Mouse (Mus musculus): Measurements from ENCODE around the gene Zcchc4.
A peak's percentile ranks its signal among the peaks of the same experiment; 100 is the strongest.
"Not testable (repeated sequence)": the region's sequence is repeated elsewhere in the genome, so short reads cannot be mapped to it uniquely, and the experiment has no call there.

Zcchc4 gene

GRCm38 (mm10) chr5:52775237-52775636, at the start of gene Zcchc4:
TSS of gene Zcchc4 (plus strand) at chr5:52775409.
- DNase-seq (ENCODE audit: low spot score), result no peak

- DNase-seq (ENCODE audit: low spot score), result no peak
Observed at GRCm38 (mm10) chr5:52727747-52728146, 47.5 kb upstream of the Zcchc4 start.

- no peak for DNase-seq (ENCODE audit: low spot score)
Observed at GRCm38 (mm10) chr5:52732811-52733210, 42.4 kb upstream of the Zcchc4 start.

- no peak for DNase-seq (ENCODE audit: low spot score)
Observed at GRCm38 (mm10) chr5:52736046-52736445, 39.2 kb upstream of the Zcchc4 start.

- peak; percentile 86 for DNase-seq (ENCODE audit: low spot score)
Observed at GRCm38 (mm10) chr5:52741391-52742111, 33.7 kb upstream of the Zcchc4 start, which contains the start of gene Pi4k2b. TSS of gene Pi4k2b (plus strand) at chr5:52741574.

- peak; percentile 46 for DNase-seq (ENCODE audit: low spot score)
Observed at GRCm38 (mm10) chr5:52742112-52742813, 32.9 kb upstream of the Zcchc4 start.

- no peak for DNase-seq (ENCODE audit: low spot score)
Observed at GRCm38 (mm10) chr5:52743231-52743630, 32.0 kb upstream of the Zcchc4 start.

- DNase-seq (ENCODE audit: low spot score), result no peak
Observed at GRCm38 (mm10) chr5:52746920-52747319, 28.3 kb upstream of the Zcchc4 start.

GRCm38 (mm10) chr5:52748732-52749131, 26.5 kb upstream of the Zcchc4 start:
- DNase-seq (ENCODE audit: low spot score), result no peak

- no peak for DNase-seq (ENCODE audit: low spot score)
Observed at GRCm38 (mm10) chr5:52753146-52753545, 22.1 kb upstream of the Zcchc4 start.

- no peak for DNase-seq (ENCODE audit: low spot score)
Observed at GRCm38 (mm10) chr5:52754196-52754595, 21.0 kb upstream of the Zcchc4 start.

- no peak for DNase-seq (ENCODE audit: low spot score)
Observed at GRCm38 (mm10) chr5:52755337-52755736, 19.9 kb upstream of the Zcchc4 start.

GRCm38 (mm10) chr5:52755989-52756388, 19.2 kb upstream of the Zcchc4 start:
- DNase-seq (ENCODE audit: low spot score), result no peak

GRCm38 (mm10) chr5:52762586-52762985, 12.6 kb upstream of the Zcchc4 start:
- DNase-seq (ENCODE audit: low spot score), result no peak

GRCm38 (mm10) chr5:52774267-52774666, 942 bp upstream of the Zcchc4 start:
- no peak for DNase-seq (ENCODE audit: low spot score)

- not testable (repeated sequence) for DNase-seq (ENCODE audit: low spot score)
Observed at GRCm38 (mm10) chr5:52776466-52777354, 1.5 kb downstream of the Zcchc4 start.

- peak; percentile 83 for DNase-seq (ENCODE audit: low spot score)
Observed at GRCm38 (mm10) chr5:52782523-52783250, 7.5 kb downstream of the Zcchc4 start.

GRCm38 (mm10) chr5:52783251-52783620, 8.0 kb downstream of the Zcchc4 start:
- no peak for DNase-seq (ENCODE audit: low spot score)

- DNase-seq (ENCODE audit: low spot score), result no peak
Observed at GRCm38 (mm10) chr5:52783957-52784356, 8.7 kb downstream of the Zcchc4 start.

GRCm38 (mm10) chr5:52786556-52787322, 11.5 kb downstream of the Zcchc4 start:
- DNase-seq (ENCODE audit: low spot score), result no peak

GRCm38 (mm10) chr5:52793230-52793629, 18.0 kb downstream of the Zcchc4 start:
- no peak for DNase-seq (ENCODE audit: low spot score)

Data from urinary bladder, postnatal 14 days (tissue).